Mouse (Mus musculus): ENCODE measurements around the gene Rasgrp1.

The Rasgrp1 gene

GRCm38 (mm10) chr2:117342547-117343239, at the start of gene Rasgrp1:
Gene Rasgrp1 (minus strand): TSS chr2:117343001.
- in situ Hi-C loops (cut with MboI): loop anchor here (5.0 kb wide), 1 partner anchor 105 kb away; no protein-coding TSS in a partner anchor

GRCm38 (mm10) chr2:117389925-117390892, 47.4 kb upstream of the Rasgrp1 start:
- in situ Hi-C loops (cut with MboI): no loop called here

GRCm38 (mm10) chr2:117389460-117389859, 46.7 kb upstream of the Rasgrp1 start:
- in situ Hi-C loops (cut with MboI): no loop called here

- in situ Hi-C loops (cut with MboI): no loop called here
Measured at GRCm38 (mm10) chr2:117388121-117388520, 45.3 kb upstream of the Rasgrp1 start.

GRCm38 (mm10) chr2:117386981-117387705, 44.3 kb upstream of the Rasgrp1 start:
- in situ Hi-C loops (cut with MboI): no loop called here

GRCm38 (mm10) chr2:117386036-117386590, 43.3 kb upstream of the Rasgrp1 start:
- in situ Hi-C loops (cut with MboI): no loop called here

GRCm38 (mm10) chr2:117381314-117381713, 38.5 kb upstream of the Rasgrp1 start:
- in situ Hi-C loops (cut with MboI): no loop called here

GRCm38 (mm10) chr2:117374293-117374830, 31.6 kb upstream of the Rasgrp1 start:
- in situ Hi-C loops (cut with MboI): no loop called here

- in situ Hi-C loops (cut with MboI): no loop called here
Measured at GRCm38 (mm10) chr2:117371706-117372105, 28.9 kb upstream of the Rasgrp1 start.

GRCm38 (mm10) chr2:117366478-117366877, 23.7 kb upstream of the Rasgrp1 start:
- in situ Hi-C loops (cut with MboI): no loop called here

- in situ Hi-C loops (cut with MboI): no loop called here
Measured at GRCm38 (mm10) chr2:117364056-117364455, 21.3 kb upstream of the Rasgrp1 start.

- in situ Hi-C loops (cut with MboI): no loop called here
Measured at GRCm38 (mm10) chr2:117357939-117358338, 15.1 kb upstream of the Rasgrp1 start.

GRCm38 (mm10) chr2:117352305-117353123, 9.7 kb upstream of the Rasgrp1 start:
- in situ Hi-C loops (cut with MboI): no loop called here

GRCm38 (mm10) chr2:117350138-117350537, 7.3 kb upstream of the Rasgrp1 start:
- in situ Hi-C loops (cut with MboI): no loop called here

- in situ Hi-C loops (cut with MboI): loop anchor here (5.0 kb wide), 1 partner anchor 104 kb away; no protein-coding TSS in a partner anchor
Measured at GRCm38 (mm10) chr2:117343240-117343624, 431 bp upstream of the Rasgrp1 start.

GRCm38 (mm10) chr2:117342090-117342546, 683 bp downstream of the Rasgrp1 start:
- in situ Hi-C loops (cut with MboI): loop anchor here (5.0 kb wide), 1 partner anchor 105 kb away; no protein-coding TSS in a partner anchor

- in situ Hi-C loops (cut with MboI): no loop called here
Measured at GRCm38 (mm10) chr2:117338501-117338900, 4.3 kb downstream of the Rasgrp1 start.

GRCm38 (mm10) chr2:117337902-117338301, 4.9 kb downstream of the Rasgrp1 start:
- in situ Hi-C loops (cut with MboI): no loop called here

GRCm38 (mm10) chr2:117336946-117337665, 5.7 kb downstream of the Rasgrp1 start:
- in situ Hi-C loops (cut with MboI): no loop called here

Data from mature B cell (primary cell).